Mouse (Mus musculus) testis, adult 2 months (tissue): ENCODE results near the gene Dennd1b. TPM values are rescaled to one million over a fixed set of nuclear protein-coding genes. Genes with fewer than 3 reads are reported as not detected.

ENCODE experiments used
- H3K27ac ChIP-seq: fragments of 200-500 bp; 2 replicates; pipeline ENCODE4 v1.5.1; 2012; ENCODE audit warnings: low read depth, low read length; ENCODE audit not compliant: control insufficient read depth, insufficient read depth
- H3K27me3 ChIP-seq: fragments of 200-500 bp; 2 replicates; pipeline ENCODE4 v1.6.1; 2012; ENCODE audit warnings: mild to moderate bottlenecking, low read length, moderate library complexity; ENCODE audit not compliant: control insufficient read depth, insufficient read depth
- H3K36me3 ChIP-seq: fragments of 200-500 bp; 2 replicates; pipeline ENCODE4 v1.6.1; 2012; ENCODE audit warnings: mild to moderate bottlenecking, low read length; ENCODE audit not compliant: control insufficient read depth, insufficient read depth
- H3K4me1 ChIP-seq: fragments of 200-500 bp; 2 replicates; pipeline ENCODE4 v1.6.1; 2012; ENCODE audit warnings: low read length; ENCODE audit not compliant: control insufficient read depth, insufficient read depth
- H3K4me3 ChIP-seq: fragments of 200-500 bp; 2 replicates; pipeline ENCODE4 v1.5.1; 2012; ENCODE audit warnings: low read depth, mild to moderate bottlenecking, low read length, moderate library complexity, mixed read lengths; ENCODE audit not compliant: control insufficient read depth
- CTCF ChIP-seq: fragments of 200-500 bp; IDR thresholded peaks from 2 replicates; pipeline ENCODE4 v1.5.1; 2012; ENCODE audit warnings: low read depth, mild to moderate bottlenecking, inconsistent platforms, low read length, moderate library complexity; ENCODE audit not compliant: control insufficient read depth, insufficient read depth, insufficient replicate concordance
- POLR2A ChIP-seq: fragments of 200-500 bp; IDR thresholded peaks from 2 replicates; pipeline ENCODE4 v1.6.1; 2012; ENCODE audit warnings: low read depth, mild to moderate bottlenecking, inconsistent platforms, low read length, moderate library complexity; ENCODE audit not compliant: control insufficient read depth
- polyA plus RNA-seq: library from polyadenylated mRNA; depleted of rRNA; stranded (reverse); fragments of >200 nt; gene quantifications from 2 replicates; pipeline ENCODE4 v1.2.3, GENCODE M21; 2012

Gene Dennd1b
- polyA plus RNA-seq, 1 experiment: 5.8 TPM

GRCm38 (mm10) chr1:138952173-138952572 is 11.1 kb upstream of the Dennd1b start:
- no peaks in the 10 kb centered on the region for H3K36me3 ChIP-seq
- no peak overlapping the region for H3K4me3 ChIP-seq
- no peak overlapping the region for H3K27ac ChIP-seq
- TF ChIP-seq POLR2A (no peak), CTCF (no peak)
- no peaks in the 10 kb centered on the region for H3K4me1 ChIP-seq
- no peaks in the 10 kb centered on the region for H3K27me3 ChIP-seq

DNA sequence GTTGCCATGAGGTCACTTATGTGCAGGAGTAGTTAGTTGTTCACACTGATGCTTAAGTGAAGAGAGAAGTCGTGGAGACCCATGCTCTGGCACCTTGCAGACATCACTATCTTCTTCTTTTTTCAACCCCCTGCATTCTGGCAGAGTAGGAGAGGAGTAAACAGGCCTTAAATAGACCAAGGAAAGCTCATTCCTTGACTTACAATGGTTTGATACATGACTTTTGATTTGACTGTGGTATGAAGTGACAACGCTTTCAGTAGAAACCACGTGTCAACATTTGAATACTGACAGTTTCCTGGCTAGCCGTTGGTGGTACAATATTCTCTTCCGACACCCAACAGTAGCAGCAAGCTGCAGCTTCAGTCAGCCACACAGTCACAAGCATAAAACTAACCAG is 8.3 kb upstream of the Dennd1b start:
- no peaks in the 10 kb centered on the region for H3K36me3 ChIP-seq
- no peak overlapping the region for H3K4me3 ChIP-seq
- H3K27ac ChIP-seq: no peak overlapping the region
- no peaks in the 10 kb centered on the region for H3K27me3 ChIP-seq
- no peaks in the 10 kb centered on the region for H3K4me1 ChIP-seq
- TF ChIP-seq POLR2A: no peak
- no peak for TF ChIP-seq CTCF

DNA sequence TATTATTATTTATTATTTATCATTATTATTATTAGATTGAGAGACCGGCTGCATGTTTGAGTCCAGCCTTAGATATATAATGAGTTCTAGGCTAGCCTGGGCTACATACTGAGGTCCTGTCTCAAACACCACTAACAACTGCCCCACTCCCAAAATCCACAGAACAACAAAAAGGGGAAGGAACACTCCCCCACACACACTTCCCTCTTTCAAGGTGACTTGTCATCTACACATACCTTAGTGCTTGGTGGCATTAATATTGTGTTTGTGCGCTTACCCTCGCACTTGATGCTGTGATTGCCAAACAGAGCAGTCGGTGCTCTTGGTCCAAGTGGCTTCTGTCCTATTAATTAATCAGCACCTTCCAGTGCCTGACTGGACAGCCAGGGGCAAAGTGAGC is 7.8 kb upstream of the Dennd1b start:
- Histone ChIP-seq H3K4me3 (no peak overlapping the region), H3K27me3 (no peaks in the 10 kb centered on the region), H3K4me1 (no peaks in the 10 kb centered on the region), H3K27ac (no peak overlapping the region), H3K36me3 (no peaks in the 10 kb centered on the region)
- no peak for TF ChIP-seq POLR2A
- TF ChIP-seq CTCF: no peak

GRCm38 (mm10) chr1:138956511-138956910 is 6.7 kb upstream of the Dennd1b start:
- H3K27me3 ChIP-seq: no peaks in the 10 kb centered on the region
- no peaks in the 10 kb centered on the region for H3K36me3 ChIP-seq
- TF ChIP-seq CTCF: no peak
- TF ChIP-seq POLR2A: no peak
- H3K4me1 ChIP-seq: no peaks in the 10 kb centered on the region
- no peak overlapping the region for H3K4me3 ChIP-seq
- H3K27ac ChIP-seq: no peak overlapping the region

- TF ChIP-seq CTCF (no peak), POLR2A (no peak)
- Histone ChIP-seq H3K27me3 (no peaks in the 10 kb centered on the region), H3K36me3 (no peaks in the 10 kb centered on the region), H3K4me3 (no peak overlapping the region), H3K27ac (no peak overlapping the region), H3K4me1 (no peaks in the 10 kb centered on the region)
Observed at GRCm38 (mm10) chr1:138957111-138957510, 6.1 kb upstream of the Dennd1b start.

- no peak overlapping the region for H3K27ac ChIP-seq
- no peaks in the 10 kb centered on the region for H3K36me3 ChIP-seq
- no peaks in the 10 kb centered on the region for H3K27me3 ChIP-seq
- no peaks in the 10 kb centered on the region; the same call in 1 of the 2 replicates for H3K4me1 ChIP-seq
- TF ChIP-seq CTCF (no peak), POLR2A (no peak)
- H3K4me3 ChIP-seq: no peak overlapping the region
Observed at GRCm38 (mm10) chr1:138958863-138959262, 4.4 kb upstream of the Dennd1b start.

DNA sequence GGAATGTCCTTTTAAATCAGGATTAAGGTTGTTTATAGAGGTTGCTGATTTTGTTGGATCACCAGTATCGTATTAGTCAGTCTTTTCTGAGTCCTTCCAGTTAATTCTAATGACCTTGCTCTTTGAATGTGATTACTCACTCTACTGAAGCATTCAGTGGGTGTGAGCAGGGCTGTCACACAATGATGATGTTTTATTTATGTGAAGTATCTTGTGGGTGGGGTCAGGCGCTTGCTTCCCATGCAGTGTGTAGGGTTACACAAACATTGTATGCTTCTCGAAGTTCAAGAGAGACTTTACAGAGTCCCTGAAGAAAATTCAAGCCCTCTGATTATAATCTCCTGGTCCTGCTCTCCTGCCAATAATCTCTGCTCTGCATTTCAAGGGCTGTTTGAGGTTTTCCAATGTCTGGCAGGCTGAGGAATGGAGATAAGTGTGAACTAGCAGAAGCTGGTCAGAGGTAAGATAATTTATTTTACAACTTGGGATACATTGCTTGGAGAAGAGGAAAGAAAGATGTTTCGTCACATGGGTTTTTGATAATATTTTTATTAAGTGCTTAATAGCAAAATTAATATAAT is 3.2 kb upstream of the Dennd1b start:
- Histone ChIP-seq H3K27me3 (no peaks in the 10 kb centered on the region), H3K27ac (no peak overlapping the region), H3K4me3 (no peak overlapping the region), H3K4me1 (no peaks in the 10 kb centered on the region; the same call in 1 of the 2 replicates), H3K36me3 (no peaks in the 10 kb centered on the region)
- TF ChIP-seq CTCF (no peak), POLR2A (no peak)
